Mouse (Mus musculus): ENCODE measurements around the gene Pgap3. TPM values are rescaled to one million over a fixed set of nuclear protein-coding genes. Genes with fewer than 3 reads are reported as not detected.
A peak's percentile ranks its signal among the peaks of the same experiment; 100 is the strongest.
"Not testable (repeated sequence)": the region's sequence is repeated elsewhere in the genome, so short reads cannot be mapped to it uniquely, and the experiment has no call there.

The Pgap3 gene
- polyA plus RNA-seq, 1 experiment from 2014 or later = 8.2 TPM

DNA sequence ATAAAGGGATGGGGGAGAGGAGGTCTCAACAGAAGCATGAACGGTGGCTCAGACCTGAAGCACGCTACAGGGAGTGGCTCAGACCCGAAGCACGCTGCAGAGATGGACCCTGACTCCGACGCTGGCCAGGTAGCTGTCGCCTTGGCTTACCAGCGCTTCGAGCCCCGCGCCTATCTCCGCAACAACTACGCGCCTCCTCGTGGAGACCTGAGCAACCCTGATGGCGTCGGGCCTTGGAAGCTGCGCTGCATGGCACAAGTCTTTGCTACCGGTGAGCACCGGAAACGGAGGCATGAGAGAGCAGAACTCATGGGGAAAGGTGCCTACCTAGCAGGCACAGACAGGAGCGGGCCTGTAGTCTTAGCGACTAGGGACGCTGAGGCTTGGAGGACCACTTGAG is 13.7 kb downstream of the Pgap3 start:
- Histone ChIP-seq H3K36me3 (ENCODE audit: control insufficient read depth, insufficient read depth, low read length) (no peaks in the 10 kb centered on the region), H3K27me3 (replicated peaks; ENCODE audit: control insufficient read depth, insufficient read depth, low read length) (peaks cover 17% of the 10 kb centered on the region), H3K4me3 (ENCODE audit: low read length) (no peak overlapping the region), H3K9ac (ENCODE audit: low read depth, low read length) (peak overlapping the region; percentile 32; the same call in 1 of the 2 replicates), H3K9me3 (ENCODE audit: control insufficient read depth, low read length) (no peaks in the 10 kb centered on the region), H3K4me1 (ENCODE audit: control insufficient read depth, insufficient read depth, low read depth, low read length) (no peaks in the 10 kb centered on the region), H3K4me2 (ENCODE audit: low read length) (peak overlapping the region; percentile 16), H3K27ac (ENCODE audit: low read depth, low read length) (no peak overlapping the region)
- no peak for ATAC-seq
- 19% methylated on average over 24 of the region's 24 CpGs for WGBS

- no peaks in the 10 kb centered on the region for H3K9me3 ChIP-seq (ENCODE audit: control insufficient read depth, low read length)
- H3K4me1 ChIP-seq (ENCODE audit: control insufficient read depth, insufficient read depth, low read depth, low read length) = no peaks in the 10 kb centered on the region
- 52% methylated on average over 25 of the region's 25 CpGs for WGBS
- H3K36me3 ChIP-seq (ENCODE audit: control insufficient read depth, insufficient read depth, low read length) = no peaks in the 10 kb centered on the region
- peak within 1 kb of the TSS; percentile 32; the same call in 1 of the 2 replicates for H3K9ac ChIP-seq (ENCODE audit: low read depth, low read length)
- no peak for ATAC-seq
- H3K4me3 ChIP-seq (ENCODE audit: low read length) = no peak within 1 kb of the TSS
- H3K4me2 ChIP-seq (ENCODE audit: low read length) = peak within 1 kb of the TSS; percentile 16
- H3K27me3 ChIP-seq (replicated peaks; ENCODE audit: control insufficient read depth, insufficient read depth, low read length) = peaks cover 17% of the 10 kb centered on the region
- H3K27ac ChIP-seq (ENCODE audit: low read depth, low read length) = no peak within 1 kb of the TSS
These were observed 14.4 kb downstream of the Pgap3 start, which contains the start of gene Pnmt for GRCm38 (mm10) chr11:98385638-98386585. Gene Pnmt (plus strand): TSS chr11:98386450.

- H3K9me3 ChIP-seq (ENCODE audit: control insufficient read depth, low read length) = no peaks in the 10 kb centered on the region
- H3K9ac ChIP-seq (ENCODE audit: low read depth, low read length) = no peak overlapping the region
- no peak overlapping the region for H3K27ac ChIP-seq (ENCODE audit: low read depth, low read length)
- H3K4me3 ChIP-seq (ENCODE audit: low read length) = no peak overlapping the region
- no peak overlapping the region for H3K4me2 ChIP-seq (ENCODE audit: low read length)
- 60% methylated on average over 8 of the region's 8 CpGs for WGBS
- ATAC-seq = no peak
- peaks cover 4% of the 10 kb centered on the region; the same call in 1 of the 2 replicates for H3K36me3 ChIP-seq (ENCODE audit: control insufficient read depth, insufficient read depth, low read length)
- H3K27me3 ChIP-seq (replicated peaks; ENCODE audit: control insufficient read depth, insufficient read depth, low read length) = peaks cover 15% of the 10 kb centered on the region
- H3K4me1 ChIP-seq (ENCODE audit: control insufficient read depth, insufficient read depth, low read depth, low read length) = no peaks in the 10 kb centered on the region
These were observed 15.3 kb downstream of the Pgap3 start for GRCm38 (mm10) chr11:98384721-98385637.

- 72% methylated on average over 18 of the region's 20 CpGs for WGBS
These were observed 16.1 kb downstream of the Pgap3 start for GRCm38 (mm10) chr11:98384216-98384615.

GRCm38 (mm10) chr11:98383261-98384030 is 16.8 kb downstream of the Pgap3 start, which contains the start of gene Tcap:
Gene Tcap (plus strand): TSS chr11:98383811.
- Histone ChIP-seq H3K36me3 (ENCODE audit: control insufficient read depth, insufficient read depth, low read length) (peaks cover 8% of the 10 kb centered on the region; the same call in 1 of the 2 replicates), H3K27me3 (replicated peaks; ENCODE audit: control insufficient read depth, insufficient read depth, low read length) (peaks cover 15% of the 10 kb centered on the region; the same call in 1 of the 2 replicates), H3K9ac (ENCODE audit: low read depth, low read length) (no peak within 1 kb of the TSS), H3K4me1 (ENCODE audit: control insufficient read depth, insufficient read depth, low read depth, low read length) (no peaks in the 10 kb centered on the region), H3K4me3 (ENCODE audit: low read length) (no peak within 1 kb of the TSS), H3K4me2 (ENCODE audit: low read length) (no peak within 1 kb of the TSS), H3K9me3 (ENCODE audit: control insufficient read depth, low read length) (no peaks in the 10 kb centered on the region), H3K27ac (ENCODE audit: low read depth, low read length) (no peak within 1 kb of the TSS)
- ATAC-seq = no peak
- WGBS = 72% methylated on average over 14 of the region's 14 CpGs

More at GRCm38 (mm10) chr11:98384216-98384615, 16.1 kb downstream of the Pgap3 start:
- H3K4me3 ChIP-seq (ENCODE audit: low read length) = no peak overlapping the region
- H3K4me1 ChIP-seq (ENCODE audit: control insufficient read depth, insufficient read depth, low read depth, low read length) = no peaks in the 10 kb centered on the region
- H3K27me3 ChIP-seq (replicated peaks; ENCODE audit: control insufficient read depth, insufficient read depth, low read length) = peaks cover 15% of the 10 kb centered on the region; the same call in 1 of the 2 replicates
- H3K36me3 ChIP-seq (ENCODE audit: control insufficient read depth, insufficient read depth, low read length) = peaks cover 8% of the 10 kb centered on the region; the same call in 1 of the 2 replicates
- no peak overlapping the region for H3K4me2 ChIP-seq (ENCODE audit: low read length)
- ATAC-seq = no peak
- H3K9me3 ChIP-seq (ENCODE audit: control insufficient read depth, low read length) = no peaks in the 10 kb centered on the region
- H3K9ac ChIP-seq (ENCODE audit: low read depth, low read length) = no peak overlapping the region
- H3K27ac ChIP-seq (ENCODE audit: low read depth, low read length) = no peak overlapping the region

GRCm38 (mm10) chr11:98382405-98382804 is 17.9 kb downstream of the Pgap3 start:
- H3K9me3 ChIP-seq (ENCODE audit: control insufficient read depth, low read length); H3K4me3 ChIP-seq (ENCODE audit: low read length); H3K9ac ChIP-seq (ENCODE audit: low read depth, low read length); H3K4me2 ChIP-seq (ENCODE audit: low read length); ATAC-seq; H3K27ac ChIP-seq (ENCODE audit: low read depth, low read length); H3K4me1 ChIP-seq (ENCODE audit: control insufficient read depth, insufficient read depth, low read depth, low read length): not testable (repeated sequence)
- H3K36me3 ChIP-seq (ENCODE audit: control insufficient read depth, insufficient read depth, low read length) = peaks cover 16% of the 10 kb centered on the region
- peaks cover 14% of the 10 kb centered on the region; the same call in 1 of the 2 replicates for H3K27me3 ChIP-seq (replicated peaks; ENCODE audit: control insufficient read depth, insufficient read depth, low read length)
- 45% methylated on average over 2 of the region's 2 CpGs for WGBS

DNA sequence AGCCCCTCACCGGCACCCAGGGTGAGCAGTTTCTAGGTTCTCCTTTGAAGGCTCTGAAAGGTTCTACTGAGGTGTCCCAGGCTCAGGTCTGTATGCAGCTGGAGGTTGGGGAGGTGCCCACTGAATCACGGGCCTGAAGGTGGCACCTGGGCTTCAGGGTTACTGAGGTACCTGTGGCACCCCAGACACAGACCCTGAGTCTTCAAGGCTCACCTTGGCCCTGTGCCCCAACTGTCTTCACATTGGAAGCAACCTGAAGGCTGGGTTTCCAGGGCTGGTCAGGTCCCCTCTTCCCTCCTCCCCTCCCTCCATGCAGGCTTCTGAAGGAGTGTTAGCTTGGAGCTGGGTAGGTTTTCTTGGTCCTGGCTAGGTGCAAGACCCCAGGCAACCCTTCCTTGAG is 18.6 kb downstream of the Pgap3 start:
- no peak for ATAC-seq
- no peak overlapping the region for H3K4me2 ChIP-seq (ENCODE audit: low read length)

DNA sequence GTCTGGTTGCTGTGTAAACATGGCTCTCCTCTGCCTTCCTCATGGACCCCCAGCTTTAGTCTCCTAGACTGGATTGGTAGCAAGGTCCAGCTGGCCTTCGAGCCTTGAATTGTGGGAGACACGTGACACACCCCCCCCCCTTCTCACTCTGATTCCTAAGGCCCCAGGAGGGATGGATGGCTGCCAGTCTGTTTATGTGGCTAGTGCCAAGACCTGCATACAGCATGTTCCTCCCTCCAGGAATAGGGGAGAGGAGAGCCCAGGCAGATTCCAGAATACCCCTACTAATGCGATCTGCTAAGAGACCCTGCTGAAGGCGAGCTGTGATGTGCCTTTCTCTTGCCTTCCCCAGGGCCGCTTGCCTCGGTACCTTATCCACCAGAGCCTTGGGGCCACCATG is 20.2 kb downstream of the Pgap3 start:
- no peaks in the 10 kb centered on the region for H3K27me3 ChIP-seq (replicated peaks; ENCODE audit: control insufficient read depth, insufficient read depth, low read length)
- WGBS = 66% methylated on average over 6 of the region's 6 CpGs
- no peak overlapping the region for H3K4me2 ChIP-seq (ENCODE audit: low read length)
- H3K4me3 ChIP-seq (ENCODE audit: low read length) = no peak overlapping the region
- no peaks in the 10 kb centered on the region for H3K4me1 ChIP-seq (ENCODE audit: control insufficient read depth, insufficient read depth, low read depth, low read length)
- H3K9me3 ChIP-seq (ENCODE audit: control insufficient read depth, low read length) = no peaks in the 10 kb centered on the region
- H3K9ac ChIP-seq (ENCODE audit: low read depth, low read length) = no peak overlapping the region
- H3K36me3 ChIP-seq (ENCODE audit: control insufficient read depth, insufficient read depth, low read length) = peaks cover 32% of the 10 kb centered on the region
- no peak for ATAC-seq
- no peak overlapping the region; the same call in 1 of the 2 replicates for H3K27ac ChIP-seq (ENCODE audit: low read depth, low read length)

More for the DNA sequence above, 18.6 kb downstream of the Pgap3 start:
- WGBS = 100% methylated on average over 2 of the region's 2 CpGs
- no peak overlapping the region for H3K27ac ChIP-seq (ENCODE audit: low read depth, low read length)
- H3K27me3 ChIP-seq (replicated peaks; ENCODE audit: control insufficient read depth, insufficient read depth, low read length) = peaks cover 10% of the 10 kb centered on the region; the same call in 1 of the 2 replicates
- no peak overlapping the region for H3K9ac ChIP-seq (ENCODE audit: low read depth, low read length)
- H3K4me3 ChIP-seq (ENCODE audit: low read length) = no peak overlapping the region
- H3K36me3 ChIP-seq (ENCODE audit: control insufficient read depth, insufficient read depth, low read length) = peaks cover 24% of the 10 kb centered on the region
- H3K9me3 ChIP-seq (ENCODE audit: control insufficient read depth, low read length) = no peaks in the 10 kb centered on the region
- no peaks in the 10 kb centered on the region for H3K4me1 ChIP-seq (ENCODE audit: control insufficient read depth, insufficient read depth, low read depth, low read length)

Measured in hindbrain, embryonic 16.5 days (tissue).